Mouse (Mus musculus) thymus, adult 2 months (tissue): ENCODE measurements around the gene Rrp1b.

ENCODE experiments used
- CTCF ChIP-seq: fragments of 200-500 bp; IDR thresholded peaks from 2 replicates; pipeline ENCODE4 v1.5.1; 2012; ENCODE audit warnings: mild to moderate bottlenecking, control low read depth, low read length, moderate library complexity, borderline replicate concordance; ENCODE audit not compliant: control insufficient read depth, poor library complexity, insufficient read depth; ENCODE audit errors: extremely low read depth
- POLR2A ChIP-seq: fragments of 200-500 bp; IDR thresholded peaks from 2 replicates; pipeline ENCODE4 v1.6.1; 2012; ENCODE audit warnings: mild to moderate bottlenecking, low read length, control low read depth, moderate library complexity; ENCODE audit not compliant: control insufficient read depth, poor library complexity, insufficient read depth; ENCODE audit errors: extremely low read depth

DNA sequence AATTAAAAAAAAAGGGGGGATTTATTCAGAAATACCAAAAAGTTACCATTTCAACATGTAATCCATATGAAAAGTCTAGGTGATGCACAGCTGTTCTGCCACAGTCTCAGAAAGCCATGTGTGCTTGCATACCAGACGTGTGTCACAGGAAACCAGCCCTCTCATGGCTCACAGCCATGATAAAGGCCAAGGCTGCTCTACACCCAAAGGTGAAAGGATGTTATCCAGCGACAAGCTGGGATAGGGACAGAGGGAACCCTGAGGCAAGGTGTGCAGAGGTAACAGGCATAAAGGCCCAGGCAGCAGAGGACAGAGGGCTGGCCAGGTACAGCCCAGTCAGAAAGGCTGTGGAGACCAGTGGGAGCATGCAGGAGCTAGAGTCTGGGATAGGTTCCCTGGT lies 27.8 kb downstream of the Rrp1b start:
- TF ChIP-seq POLR2A (no peak), CTCF (no peak)
